Mouse (Mus musculus) effector memory CD4-positive, alpha-beta T cell, adult 7 months (primary cell): ENCODE results near the gene Kcnv2. TPM values are rescaled to one million over a fixed set of nuclear protein-coding genes. Genes with fewer than 3 reads are reported as not detected.

Experiments used
- polyA plus RNA-seq: library from polyadenylated mRNA; unstranded; fragments of 100-300 nt; shearing (Covaris generic); gene quantifications from one replicate; pipeline ENCODE4 v1.2.1, GENCODE M21; 2017

Gene Kcnv2
- polyA plus RNA-seq: 0.15 TPM

GRCm38 (mm10) chr19:27322281-27322680 is at the start of gene Kcnv2:
Kcnv2 (plus strand) TSS chr19:27322588.

Other genes starting within 250 kb of the Kcnv2 start
- 0.22 TPM for gene Vldlr, start 106.1 kb upstream of the Kcnv2 start, polyA plus RNA-seq
- gene Pum3, start 107.2 kb downstream of the Kcnv2 start, polyA plus RNA-seq: 67.5 TPM